Mouse (Mus musculus) thymus, adult 2 months (tissue): ENCODE measurements around the gene Lrp4.

Source experiments
- CTCF ChIP-seq: fragments of 200-500 bp; IDR thresholded peaks from 2 replicates; pipeline ENCODE4 v1.5.1; 2012; ENCODE audit warnings: mild to moderate bottlenecking, control low read depth, low read length, moderate library complexity, borderline replicate concordance; ENCODE audit not compliant: control insufficient read depth, poor library complexity, insufficient read depth; ENCODE audit errors: extremely low read depth
- POLR2A ChIP-seq: fragments of 200-500 bp; IDR thresholded peaks from 2 replicates; pipeline ENCODE4 v1.6.1; 2012; ENCODE audit warnings: mild to moderate bottlenecking, low read length, control low read depth, moderate library complexity; ENCODE audit not compliant: control insufficient read depth, poor library complexity, insufficient read depth; ENCODE audit errors: extremely low read depth

- no peak for TF ChIP-seq CTCF
- TF ChIP-seq POLR2A, result no peak
These were observed 26.8 kb upstream of the Lrp4 start for GRCm38 (mm10) chr2:91430600-91430919.
